Mouse (Mus musculus) megakaryocyte-erythroid progenitor cell, adult 5-6 weeks (primary cell): ENCODE measurements around the gene Mvb12b. TPM values are rescaled to one million over a fixed set of nuclear protein-coding genes. Genes with fewer than 3 reads are reported as not detected.
A peak's percentile ranks its signal among the peaks of the same experiment; 100 is the strongest.

Experiments used
- ATAC-seq: replicated peaks from 2 replicates; pipeline ENCODE4 v1.8.0; 2016; ENCODE audit warnings: mild to moderate bottlenecking, inconsistent platforms; ENCODE audit not compliant: severe bottlenecking, poor library complexity, low FRiP score, low TSS enrichment
- total RNA-seq, 2 experiments: library from RNA; stranded (forward) in 1 of 2; stranded (reverse) in 1 of 2; fragments of 200-1000, 215-1000 nt in 1 of 2; fragments of >200 nt in 1 of 2; fragmentation: Nextera tagmentation in 1 of 2; gene quantifications; 2 replicates each; pipeline ENCODE4 v1.2.3; 2014 to 2017

Mvb12b gene
- total RNA-seq, 2 experiments from 2014 or later, result 11.3 to 57.1 TPM

DNA sequence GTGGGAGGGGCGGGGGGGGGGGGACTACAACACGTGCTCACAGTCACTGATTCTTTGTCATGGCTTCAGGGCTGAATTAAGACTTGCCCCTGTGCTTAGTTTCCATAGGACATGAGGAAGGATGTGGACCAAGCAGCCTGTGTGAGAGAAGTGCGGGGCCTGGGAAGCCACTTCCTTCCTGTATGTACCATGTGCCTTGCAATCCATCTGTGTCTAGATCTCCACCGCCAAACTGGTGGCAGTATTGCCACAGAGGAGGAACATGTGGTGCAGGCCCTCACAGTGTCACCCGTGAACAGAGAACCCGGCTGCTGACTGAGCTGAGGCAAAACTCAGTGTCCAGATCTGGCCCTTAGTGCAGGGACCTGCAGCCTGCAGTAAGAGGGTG, 132.1 kb downstream of the Mvb12b start:
- no peak for ATAC-seq

DNA sequence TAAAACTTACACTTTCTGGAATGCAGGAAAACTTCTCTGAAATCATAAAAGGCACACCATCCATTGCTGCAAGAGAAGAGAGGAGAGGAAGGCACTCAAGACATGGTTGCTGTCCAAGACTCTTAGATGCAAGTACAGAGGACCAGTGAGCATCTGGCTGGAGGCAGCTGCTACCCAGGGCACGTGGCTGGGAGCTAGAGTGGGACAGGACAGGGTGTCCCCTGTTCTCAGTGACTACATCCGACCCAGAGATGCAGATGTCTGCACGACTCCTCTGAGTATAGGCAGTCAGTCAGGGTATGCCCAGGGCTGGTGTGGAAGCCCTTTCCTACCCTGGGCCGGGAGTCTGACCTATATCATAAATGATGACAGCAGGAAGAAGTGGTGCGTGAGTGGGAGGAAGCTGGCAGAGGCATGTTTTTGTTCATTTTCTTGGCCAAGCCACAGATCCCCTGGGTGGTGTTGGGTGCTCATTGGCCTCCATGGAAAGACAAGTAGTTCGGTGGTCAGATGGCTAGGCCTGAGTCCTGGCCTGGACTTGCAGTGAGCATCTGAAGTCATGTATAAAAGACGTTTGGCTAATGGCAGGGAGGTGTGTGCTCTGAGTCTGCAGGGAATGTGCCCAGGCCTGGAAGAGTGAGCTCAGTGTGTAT, 132.6 kb downstream of the Mvb12b start:
- ATAC-seq, result no peak

DNA sequence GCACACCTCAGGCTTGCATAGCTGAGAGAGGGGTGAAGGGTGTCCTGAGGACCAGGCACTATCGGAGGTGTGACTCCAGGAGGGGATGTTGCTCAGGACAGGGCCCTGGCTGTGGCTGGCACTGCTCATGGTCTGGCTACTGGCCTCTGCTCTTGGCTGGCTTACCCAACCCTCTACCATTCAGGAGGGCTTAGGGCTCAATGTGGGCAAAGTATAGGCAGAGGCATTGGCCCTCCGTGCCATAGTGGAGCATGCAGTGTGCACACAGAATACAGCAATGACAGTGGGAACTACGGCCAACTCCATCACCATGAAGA, 133.5 kb downstream of the Mvb12b start:
- ATAC-seq, result no peak

DNA sequence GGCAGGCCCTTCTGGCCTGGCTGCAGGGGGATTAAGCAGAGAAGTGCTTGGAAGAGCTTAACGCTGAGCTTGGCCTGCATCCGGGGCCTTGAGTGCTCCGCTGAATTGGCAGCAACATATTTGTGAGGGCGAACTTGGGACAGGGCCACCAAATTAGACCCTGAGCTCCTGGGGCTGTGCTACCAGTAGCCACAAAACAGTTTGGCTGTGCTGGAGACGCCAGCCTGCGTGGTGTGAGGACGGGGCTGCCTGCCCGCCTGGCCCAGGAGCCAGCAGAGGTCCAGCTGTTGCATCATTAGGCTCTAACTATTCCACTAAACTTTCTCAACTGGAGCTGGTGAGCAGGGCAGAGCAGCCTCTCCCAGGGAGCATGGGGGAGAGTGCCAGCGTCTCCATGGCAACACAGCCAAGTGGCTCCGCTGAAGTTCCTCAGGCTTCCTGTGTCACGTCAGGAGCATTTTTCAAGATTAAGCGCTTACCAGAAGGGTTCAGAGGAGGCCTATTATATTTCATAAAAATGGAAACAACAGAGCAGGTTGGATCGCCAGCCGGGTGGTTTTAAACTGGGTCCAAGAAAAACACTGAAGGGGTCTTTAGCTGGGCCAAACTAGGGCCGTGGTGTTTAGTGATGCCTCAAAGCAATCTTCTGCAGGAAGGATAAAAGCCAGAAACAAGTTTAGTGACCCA, 134.0 kb downstream of the Mvb12b start:
- no peak for ATAC-seq

DNA sequence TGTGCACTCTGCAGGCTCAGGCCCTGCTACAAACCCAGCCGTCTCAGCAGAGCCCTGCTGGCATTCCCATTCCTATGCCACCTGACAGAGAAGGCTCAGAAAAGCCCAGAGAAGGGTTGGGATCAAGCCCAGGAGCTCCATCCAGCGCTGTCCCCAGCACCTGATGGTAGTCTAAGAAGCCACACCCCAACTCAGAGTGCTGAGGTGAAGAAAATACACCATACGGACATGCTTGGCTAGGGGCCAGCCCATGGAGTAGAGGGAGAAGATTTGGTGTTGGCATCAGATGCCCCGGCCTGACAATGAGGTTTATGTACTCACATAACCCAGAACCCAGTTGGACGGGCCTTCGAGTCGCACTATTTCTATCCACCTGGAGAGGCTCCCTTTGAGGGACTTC, 137.1 kb downstream of the Mvb12b start:
- no peak for ATAC-seq

DNA sequence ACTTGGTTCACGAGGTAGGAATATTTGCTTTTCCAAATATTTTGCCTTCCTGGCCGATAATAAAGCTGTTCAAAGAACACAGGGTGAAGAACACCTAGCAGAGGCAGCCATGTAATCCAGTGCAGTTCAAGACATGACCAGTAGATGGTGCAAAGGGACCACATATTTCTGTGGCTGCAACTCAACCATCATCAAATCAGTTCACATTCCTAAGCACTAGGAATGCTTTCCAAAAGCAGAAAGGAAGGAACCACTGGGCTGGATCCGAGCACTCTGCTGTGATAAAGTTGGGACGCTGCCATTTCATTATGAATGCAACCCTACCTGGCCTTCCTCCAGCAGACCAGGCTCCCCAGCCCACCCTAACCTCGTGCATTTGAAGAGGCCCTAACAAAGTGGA, 141.3 kb downstream of the Mvb12b start:
- peak; percentile 65; the same call in 1 of the 2 replicates for ATAC-seq

DNA sequence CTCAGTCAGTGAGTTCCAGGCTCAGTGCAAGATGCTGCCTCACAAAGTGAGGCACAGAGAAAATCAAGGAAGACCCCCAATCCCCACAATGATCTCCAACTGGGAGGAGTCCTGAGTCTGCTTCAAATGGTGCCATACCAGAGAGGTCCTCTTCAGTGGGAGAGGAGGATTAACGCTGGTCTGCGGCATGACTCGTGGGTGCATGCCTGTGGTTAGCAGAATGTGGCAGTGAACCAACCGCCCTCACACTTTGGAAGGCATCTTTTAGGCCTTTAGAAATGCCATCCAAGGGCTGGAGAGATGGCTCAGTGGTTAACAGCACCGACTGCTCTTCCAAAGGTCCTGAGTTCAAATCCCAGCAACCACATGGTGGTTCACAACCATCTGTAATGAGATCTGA, 142.0 kb downstream of the Mvb12b start:
- ATAC-seq, result no peak

DNA sequence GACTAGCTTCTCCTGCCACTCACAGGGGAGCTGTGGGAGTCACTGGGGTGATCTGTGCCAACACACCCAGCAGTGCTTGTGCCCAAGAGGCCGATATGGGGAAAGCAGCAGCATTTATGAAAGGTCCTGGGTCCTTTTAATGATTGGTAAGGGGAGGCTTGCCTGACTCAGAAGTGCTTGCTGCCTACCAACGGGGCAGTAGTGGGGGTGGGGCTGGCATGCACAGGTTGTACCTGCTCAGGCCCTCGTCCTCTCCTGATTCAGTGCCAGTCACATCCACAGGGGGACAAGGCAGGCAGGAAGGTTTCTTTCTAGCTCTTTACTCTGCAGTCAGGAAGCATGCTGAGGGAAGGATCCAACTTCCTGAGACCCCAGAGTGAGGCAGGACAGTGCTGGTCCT, 150.6 kb downstream of the Mvb12b start:
- 0 out of 2 replicates have a peak, but pooled peaks have one; percentile 23 for ATAC-seq

DNA sequence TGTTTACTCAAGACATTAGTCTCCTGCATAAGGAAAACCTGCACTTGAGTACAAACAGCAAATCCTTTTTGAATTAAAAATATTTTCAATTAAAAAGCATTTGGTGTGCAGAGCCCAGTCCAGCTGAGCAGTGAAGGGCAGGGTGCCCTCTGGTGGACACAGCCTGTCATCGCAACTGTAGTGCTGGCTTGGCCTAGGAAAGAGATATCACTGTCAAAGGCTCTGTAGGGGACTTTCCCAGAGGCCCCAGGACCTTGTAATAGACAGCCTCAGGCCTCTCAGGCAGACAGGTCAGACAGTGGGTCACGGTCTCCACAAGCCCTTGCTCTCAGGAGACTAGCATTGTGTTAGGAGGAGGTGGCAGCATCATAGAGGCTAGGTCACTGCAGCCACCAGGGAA, 151.0 kb downstream of the Mvb12b start:
- peak; percentile 43 for ATAC-seq

DNA sequence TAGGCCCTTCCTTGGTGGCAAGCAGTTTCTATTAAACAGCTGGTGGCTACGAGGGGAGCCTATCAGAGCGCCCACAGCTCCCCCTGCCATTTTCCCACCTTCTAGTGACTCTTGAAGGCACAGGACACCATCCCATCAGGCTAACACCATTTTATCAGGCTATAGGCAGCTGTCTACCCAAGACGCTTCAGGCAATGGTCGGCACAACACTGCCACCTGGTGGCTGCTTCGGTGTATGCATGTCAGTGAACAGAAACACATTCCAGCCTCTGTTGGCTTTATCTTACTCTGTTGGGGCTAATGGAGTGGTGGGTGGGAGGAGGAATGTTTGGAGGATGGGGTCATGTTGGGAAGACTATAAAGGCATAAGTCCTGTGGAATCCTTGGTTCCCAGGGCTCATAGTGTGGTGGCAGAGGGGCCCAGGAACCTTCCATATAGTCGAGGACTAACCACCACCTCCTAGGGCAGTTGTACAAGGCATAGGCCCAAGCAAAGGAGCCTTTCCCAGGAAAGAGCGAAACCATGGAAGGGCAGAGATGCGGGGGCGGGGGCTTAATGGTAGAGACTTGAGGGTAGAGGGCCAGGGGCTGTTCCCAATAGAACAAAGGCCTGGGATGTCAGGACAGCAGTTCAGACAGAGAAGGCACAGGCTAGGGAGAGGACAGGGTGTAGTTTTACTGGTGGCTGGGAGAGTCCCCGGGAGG, 152.8 kb downstream of the Mvb12b start:
- ATAC-seq, result peak; percentile 63

DNA sequence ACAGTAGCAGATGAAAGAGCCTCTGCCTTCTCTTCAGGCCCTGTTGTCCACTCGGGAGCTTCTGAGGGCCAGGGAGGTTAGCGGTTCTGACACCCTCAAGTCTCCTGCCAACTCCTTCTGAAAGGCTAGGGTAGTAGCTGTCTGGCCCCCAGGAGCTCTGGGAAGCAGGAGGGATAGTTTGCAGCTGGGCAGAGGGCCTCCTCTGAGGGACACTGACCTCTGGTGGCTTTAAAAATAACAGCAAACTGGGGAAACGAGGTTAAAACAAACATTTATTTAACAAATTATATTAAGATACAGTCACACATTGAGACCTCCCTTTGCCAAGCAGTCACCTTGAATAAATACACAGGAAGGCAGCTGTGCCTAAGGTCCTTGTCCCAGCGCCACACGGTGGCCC, 158.0 kb downstream of the Mvb12b start:
- ATAC-seq, result no peak

DNA sequence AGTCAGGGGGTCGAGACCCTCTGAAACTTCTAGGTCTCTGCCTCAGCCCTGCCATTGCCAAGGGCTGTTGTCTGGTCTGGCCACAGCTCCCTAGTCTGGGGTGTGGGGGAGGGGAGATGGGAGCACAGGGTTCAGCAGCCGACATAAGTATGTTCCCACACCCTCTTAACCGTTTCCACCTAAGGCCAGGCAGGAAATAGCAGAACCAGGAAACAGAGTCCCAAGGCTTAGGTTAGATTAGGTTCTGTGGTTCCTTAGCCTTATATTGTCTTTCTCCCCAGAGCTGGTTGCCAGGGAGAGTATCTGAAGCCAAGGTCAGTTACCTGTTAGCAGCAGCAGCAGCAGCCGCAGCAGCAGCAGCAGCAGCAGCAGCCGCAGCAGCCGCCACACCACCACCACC, 160.5 kb downstream of the Mvb12b start:
- ATAC-seq, result peak; percentile 30; the same call in 1 of the 2 replicates

DNA sequence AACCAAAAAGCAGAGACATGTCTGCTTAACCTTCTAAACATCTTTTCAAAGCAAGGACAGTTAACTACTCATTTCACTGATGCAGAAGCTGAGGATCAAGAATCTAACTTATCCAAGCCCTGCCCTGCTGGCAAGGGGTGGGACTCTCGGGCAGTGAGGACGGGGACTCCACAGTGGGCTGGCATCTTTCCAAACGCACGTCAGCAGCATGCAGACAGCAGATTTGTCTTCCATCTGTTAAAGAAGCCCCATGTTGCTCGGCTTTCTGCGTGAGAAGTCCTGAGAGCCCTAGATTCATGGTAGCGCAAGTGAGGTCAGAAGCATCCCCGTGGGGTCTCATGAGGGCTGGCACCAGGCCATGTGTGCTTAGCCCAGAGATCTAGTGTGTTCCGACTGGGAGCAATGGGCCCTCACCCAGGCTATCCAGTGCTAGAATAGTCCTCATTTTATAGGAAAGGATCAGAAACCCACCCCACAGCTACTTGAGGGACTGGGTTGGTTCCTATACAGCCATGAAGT, 167.3 kb downstream of the Mvb12b start:
- no peak for ATAC-seq

DNA sequence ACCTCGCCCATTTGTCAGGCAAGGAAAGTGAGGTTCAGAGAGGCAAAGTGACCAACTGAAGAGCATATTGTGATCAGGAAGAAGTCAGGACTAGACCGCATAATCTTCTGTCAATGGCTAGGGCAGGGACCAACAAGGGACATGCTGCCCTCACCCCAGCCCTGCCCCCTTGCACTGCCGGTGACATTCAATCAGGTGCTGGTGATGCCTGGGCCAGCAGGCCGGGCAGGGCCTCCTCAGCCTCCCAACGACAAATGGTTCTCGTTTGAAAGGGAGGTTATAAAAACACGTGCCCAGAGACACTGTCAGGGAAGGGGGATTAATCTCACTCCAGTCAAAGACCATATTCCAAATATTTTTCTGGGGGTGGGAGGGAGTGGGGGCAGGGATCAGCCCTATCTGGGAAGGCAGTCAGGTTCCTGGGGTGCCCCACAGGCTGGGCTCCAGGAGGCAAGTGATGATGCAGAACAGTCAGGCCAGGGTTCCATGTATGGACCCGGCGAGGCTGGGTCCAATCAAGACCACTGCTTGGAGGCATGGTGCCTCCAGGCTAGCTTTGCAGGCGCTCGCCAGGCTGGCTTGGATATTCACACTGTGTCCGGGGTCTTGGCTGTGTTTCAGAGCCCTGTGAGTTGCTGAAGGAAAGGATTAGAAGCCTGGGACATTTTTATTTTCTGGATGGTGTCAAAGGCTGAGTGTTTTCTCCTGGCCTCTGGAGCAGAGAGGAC, 168.2 kb downstream of the Mvb12b start:
- ATAC-seq, result no peak

DNA sequence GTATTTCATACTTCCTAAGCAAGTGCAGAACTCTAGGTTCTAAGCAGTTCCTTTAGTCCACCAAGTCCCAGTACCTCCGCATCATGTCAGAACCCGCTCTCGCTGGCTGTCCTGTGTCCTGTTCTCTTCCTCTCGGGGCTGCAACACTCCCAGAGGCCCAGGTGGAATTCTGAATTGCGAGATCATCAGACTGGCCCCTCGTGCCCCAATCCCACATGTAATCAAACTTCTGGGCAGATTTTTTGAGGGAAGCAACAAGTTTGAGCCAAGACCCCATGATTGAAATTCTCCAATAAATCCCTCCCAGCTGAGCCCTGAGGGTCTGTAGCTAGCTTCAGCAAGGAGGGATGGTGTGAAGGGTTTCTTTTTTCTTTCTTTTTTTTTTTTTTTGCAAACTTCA, 169.2 kb downstream of the Mvb12b start:
- no peak for ATAC-seq

DNA sequence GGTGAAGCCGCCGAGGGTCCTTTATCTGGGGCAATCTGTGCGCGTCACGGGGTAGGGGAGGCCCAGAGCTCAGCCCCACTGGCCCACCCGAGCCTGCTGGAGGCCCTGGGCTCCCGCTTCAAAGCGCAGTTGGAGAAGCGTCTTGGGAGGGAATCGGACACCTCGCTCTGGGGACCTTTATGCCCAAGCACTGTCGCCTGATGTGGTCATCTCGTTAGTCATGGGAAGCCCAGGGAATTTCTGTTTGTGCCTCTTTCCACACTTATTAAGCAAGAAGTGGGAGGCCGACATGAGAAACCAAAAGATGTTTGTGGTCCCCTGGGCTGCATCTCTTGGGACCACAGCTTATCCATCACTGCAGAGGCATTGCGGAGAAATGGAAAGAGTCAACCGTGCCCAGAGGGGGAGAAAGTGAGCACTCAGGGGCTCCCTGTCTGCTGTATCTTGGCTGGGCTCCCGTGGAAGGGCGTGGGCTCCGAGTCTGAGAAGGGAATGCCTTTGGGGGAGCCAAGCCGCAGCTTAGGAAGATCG, 169.9 kb downstream of the Mvb12b start:
- no peak for ATAC-seq

DNA sequence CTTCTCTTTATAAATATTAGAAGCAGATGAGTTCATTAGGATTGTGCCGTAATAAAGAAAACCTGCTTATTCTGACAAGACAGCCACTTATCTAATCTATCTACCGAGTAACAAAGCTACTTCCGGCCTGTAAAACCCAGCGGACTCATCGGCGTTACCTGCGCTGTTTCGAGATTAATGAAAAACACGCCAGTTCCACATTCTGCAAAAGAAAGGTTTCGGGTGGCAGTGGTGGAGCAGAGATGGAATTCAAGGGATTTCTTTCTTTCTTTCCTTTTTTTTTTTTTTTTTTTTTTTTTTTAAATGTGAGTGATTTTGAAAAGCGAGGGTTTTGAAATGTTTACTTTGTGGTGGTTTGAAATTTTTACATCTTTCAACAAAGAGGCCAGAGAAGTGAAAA, 170.4 kb downstream of the Mvb12b start:
- ATAC-seq, result no peak

DNA sequence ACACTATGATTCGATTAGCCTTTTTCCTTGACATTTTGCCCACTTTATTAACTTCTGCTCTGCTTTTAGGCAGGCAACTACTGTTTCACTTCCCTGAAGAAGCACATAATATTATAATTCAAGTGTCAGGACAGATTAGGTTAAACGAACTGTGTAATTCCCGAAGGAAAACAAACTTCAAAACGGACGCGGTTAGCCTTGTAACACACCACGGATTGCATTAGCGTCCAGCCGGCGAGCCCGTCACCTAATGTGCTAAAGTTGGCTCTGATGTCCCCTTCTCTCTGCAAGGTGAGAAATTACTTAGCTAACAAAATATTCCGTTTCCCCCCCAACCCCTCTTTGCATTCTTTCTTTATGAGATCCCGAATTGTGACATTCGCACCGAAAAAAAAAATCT, 170.9 kb downstream of the Mvb12b start:
- ATAC-seq, result no peak

DNA sequence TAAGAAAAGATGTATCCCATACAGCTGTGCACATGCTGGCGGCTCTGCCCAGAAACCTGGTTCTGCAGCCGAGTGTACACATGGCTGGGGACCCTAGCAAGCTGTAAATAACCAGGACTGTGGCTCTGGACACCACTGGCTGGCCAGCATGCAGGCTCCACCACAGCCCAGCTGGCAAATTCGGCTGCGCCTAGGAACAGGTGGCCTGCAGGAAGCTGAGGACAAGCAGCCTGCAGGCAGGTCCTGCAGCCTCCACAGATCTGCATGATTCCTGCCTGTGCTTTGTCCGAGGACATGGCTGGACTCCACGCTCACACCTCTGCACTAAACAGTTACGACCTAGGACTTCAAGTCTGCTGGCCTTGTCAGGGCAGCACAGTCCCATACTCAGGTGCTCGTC, 172.8 kb downstream of the Mvb12b start:
- no peak for ATAC-seq
